In the genomic region with DNA sequence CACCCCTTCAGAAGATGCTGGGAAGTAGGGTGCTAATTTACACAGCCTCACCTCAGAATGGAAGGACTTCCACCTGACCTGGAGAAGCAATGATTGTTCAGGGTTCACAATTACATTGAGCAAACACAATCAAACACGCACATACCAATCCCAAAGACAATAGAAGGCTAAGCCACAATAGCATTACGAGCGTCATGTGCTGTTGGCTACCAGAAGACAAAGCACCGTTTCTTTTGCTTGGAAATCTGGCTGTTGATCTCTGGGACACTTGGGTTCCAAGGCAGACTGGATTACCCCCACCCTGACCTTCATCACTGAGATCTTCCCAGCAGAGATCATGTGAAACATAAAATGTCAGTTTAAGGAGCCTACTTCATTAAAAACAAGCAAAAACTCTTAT, we compare ENCODE assay signal across 18 mouse cellular contexts. TPM values are rescaled to one million over a fixed set of nuclear protein-coding genes. Genes with fewer than 3 reads are reported as not detected.
"Had no signal": no experiment of that assay in that cellular context is flagged by ENCODE, and none has a peak within 500 bp of the region (broad histone marks: within the 10 kb centered on the region; RNA-seq: fewer than 3 reads in every experiment).

No protein-coding gene starts in this region.

- H3K4me3 ChIP-seq: liver, embryonic 13.5 days; midbrain, embryonic 12.5 days; myocyte; stomach, embryonic 15.5 days had no signal

- DNase-seq: kidney, adult 18-20 months; kidney, adult 9 months; kidney, postnatal 14 days; kidney, postnatal 4 days; layer of hippocampus, postnatal 36 days; liver, embryonic 13.5 days; lung, adult 2 months; lung, postnatal 14 days; lung, postnatal 4 days; right cerebral cortex, postnatal 25 days; spleen, adult 18-20 months; thymus, postnatal 25 days had no signal

- H3K27ac ChIP-seq: liver, embryonic 13.5 days; midbrain, embryonic 12.5 days; stomach, embryonic 15.5 days had no signal

RNA-seq across cellular contexts. Expression of gene Cobl, which starts 21.1 kb away (rescaled TPM):
- total RNA-seq: megakaryocyte progenitor cell, adult 5-6 weeks; megakaryocyte-erythroid progenitor cell, adult 5-6 weeks; monocyte, adult 5-6 weeks had no signal
